Mouse (Mus musculus): Measurements from ENCODE around the gene Mmp24.
"Not testable (repeated sequence)": the region's sequence is repeated elsewhere in the genome, so short reads cannot be mapped to it uniquely, and the experiment has no call there.

Gene Mmp24

DNA sequence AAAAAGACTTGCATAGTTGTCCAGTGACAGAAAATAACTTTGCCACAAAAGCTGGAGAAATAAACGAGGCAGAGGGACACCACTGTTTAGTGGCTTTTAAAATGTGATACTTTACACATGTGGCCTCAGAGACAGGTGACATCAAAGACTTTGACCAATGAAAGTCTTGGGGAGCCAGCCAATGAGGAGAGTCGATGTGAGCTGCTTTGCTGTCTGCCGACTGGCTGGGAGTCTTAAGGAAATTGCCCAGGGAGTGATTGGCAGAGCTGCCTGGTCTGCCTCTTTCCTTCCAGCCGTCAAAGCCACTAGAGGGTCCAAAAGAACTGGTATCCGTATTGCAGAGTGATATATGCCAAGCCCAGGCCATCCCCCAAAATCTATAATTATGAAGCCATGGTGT, 39.7 kb downstream of the Mmp24 start:
- no peak for DNase-seq (ENCODE audit: low read depth, low spot score)

DNA sequence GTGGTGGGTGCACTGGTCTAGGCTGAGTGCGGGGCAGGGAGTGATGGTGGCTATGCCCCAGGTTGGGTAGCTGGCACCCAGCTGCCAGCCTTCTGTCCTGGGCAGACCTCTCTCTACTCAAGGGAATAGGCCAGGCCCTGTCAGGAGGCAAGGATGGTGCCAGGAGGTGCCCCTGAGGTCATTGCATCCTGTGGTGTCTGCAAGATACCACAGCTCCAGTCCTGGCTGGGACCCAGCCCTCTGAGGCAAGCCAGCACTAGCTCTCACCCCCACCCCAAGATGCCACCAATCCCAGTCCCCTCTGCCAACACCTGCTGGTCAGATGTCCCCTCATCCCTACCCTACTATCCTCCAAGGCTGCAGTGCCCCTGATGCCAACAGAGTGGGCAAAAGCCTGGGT, 41.0 kb downstream of the Mmp24 start:
- no peak for DNase-seq (ENCODE audit: low read depth, low spot score)

DNA sequence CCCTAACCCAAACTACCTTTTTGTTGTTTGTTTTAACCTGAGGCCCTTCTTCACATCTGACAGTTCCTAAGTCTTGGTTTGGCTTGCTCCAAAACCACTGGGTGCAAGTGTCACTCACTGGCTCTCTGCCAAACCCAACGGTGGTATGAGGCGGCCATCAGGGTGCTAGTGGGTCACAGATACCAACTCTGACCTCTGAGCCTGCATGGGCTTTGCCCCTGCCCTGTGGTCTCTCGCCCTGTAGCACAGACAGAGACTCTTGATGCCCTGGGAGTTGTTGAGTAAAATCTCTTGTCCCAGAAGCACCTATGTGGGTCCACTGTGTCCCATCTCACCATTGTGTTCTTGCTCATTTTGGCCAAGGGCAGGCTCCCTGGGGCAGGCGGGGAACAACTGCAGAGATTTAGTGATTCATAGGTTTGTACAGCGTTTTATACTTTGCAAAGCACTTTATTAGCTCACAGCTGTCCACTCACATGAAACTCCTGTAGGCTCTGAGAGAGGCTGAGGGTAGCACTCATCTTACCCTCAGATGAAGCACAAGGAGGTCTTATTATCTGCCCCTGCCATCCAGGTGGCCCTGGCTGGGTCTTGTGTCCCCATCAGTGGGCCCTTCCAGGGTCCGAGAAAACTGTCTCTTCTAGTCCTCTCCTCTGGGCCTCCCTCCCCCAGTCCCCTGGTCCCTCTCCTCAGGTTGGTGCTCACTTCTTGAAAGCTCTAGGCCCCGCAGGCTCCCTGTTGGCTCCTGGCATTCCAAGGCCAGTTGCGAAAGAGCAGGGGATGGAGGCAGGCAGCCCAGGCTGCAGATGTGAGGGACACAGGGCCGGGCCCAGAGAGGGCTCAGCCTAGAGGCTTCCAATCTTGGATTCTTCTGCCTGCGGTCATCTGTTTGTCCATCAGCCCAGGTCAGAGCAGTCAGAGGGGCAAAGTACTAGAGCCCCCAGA, 42.4 kb downstream of the Mmp24 start:
- DNase-seq (ENCODE audit: low read depth, low spot score) = no peak

DNA sequence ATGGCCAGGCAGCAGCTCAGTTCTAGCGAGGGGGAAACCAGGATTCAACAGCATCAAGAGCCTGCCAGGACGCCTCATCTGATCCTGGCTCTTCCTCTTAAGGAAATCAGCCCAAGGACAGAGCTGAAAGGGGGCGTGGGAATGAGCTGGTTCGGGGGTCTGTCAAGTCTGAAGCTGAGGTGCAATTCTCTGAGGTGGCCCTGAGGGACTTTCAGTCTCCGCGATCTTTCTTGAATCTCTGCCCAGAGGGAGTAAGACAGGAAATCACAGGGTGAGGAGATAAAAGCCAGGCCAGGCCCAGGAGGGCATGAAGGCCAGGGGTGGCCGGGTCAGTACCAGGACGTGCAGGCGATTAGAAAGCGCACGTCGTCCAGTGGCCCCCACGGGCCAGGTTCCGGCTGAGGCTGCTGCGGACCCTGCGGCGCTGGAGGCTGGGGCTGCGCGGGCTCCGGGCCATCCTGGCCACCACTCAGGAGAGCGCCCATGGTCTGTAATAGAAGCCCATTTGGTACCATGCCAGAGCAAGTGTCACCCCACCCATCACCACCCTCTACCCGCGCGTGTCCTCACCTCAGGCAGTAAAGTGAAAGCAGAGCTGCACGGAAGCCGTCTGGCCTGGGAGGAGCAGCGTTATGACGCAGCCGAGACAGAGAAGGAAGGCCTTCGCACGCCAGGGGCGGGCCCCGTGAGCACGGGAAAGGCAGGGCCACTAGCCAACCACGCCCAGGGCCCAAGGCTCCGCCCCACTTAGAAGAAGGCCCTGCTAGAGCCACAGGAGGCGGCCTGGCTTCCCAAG, 43.7 kb downstream of the Mmp24 start:
- peak; percentile 84 for DNase-seq (ENCODE audit: low read depth, low spot score)

DNA sequence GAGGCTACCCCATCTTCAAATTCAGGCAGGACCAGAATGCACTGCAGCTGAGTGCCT, 44.1 kb downstream of the Mmp24 start, which contains the start of gene BC029722:
Gene BC029722 (minus strand): TSS at position 35 of the 57 bp plus-strand sequence.
- no peak for DNase-seq (ENCODE audit: low read depth, low spot score)

DNA sequence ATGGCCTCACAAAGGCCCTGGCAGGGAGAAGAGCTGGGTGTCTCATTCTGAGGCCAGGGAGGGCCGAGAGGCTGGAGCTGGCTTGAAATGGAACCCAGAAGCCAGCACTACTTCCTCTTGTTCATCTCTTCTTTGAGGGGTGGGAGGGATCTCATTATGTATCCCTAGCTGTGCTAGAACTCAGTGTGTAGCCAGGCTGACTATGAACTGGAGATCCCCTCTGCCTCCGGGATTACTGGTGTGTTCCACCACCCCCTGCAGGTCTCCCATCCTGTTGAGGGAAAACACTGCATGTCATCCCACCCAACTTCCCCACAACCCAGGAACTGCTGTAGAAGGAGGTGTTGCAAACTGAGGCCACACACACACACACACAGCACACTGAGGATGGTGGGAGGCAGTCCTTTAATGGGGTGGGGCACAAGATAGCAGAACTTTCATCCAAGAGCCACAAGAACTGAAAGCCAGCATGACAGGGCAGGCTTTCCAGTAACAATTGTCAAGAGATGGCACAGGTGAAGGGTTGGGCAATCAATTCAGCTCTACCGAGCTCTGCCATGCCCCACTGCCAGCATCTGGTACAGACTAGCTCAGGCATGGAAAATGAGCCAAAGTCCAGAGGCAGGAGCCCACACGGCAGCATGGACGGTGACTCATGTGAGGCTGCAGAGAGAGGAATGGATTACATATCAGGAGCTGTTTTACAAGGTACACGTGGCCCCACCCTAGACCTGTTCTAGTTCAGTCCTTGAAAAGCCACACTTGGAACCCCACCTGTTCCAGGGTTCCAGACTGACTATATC, 44.5 kb downstream of the Mmp24 start:
- DNase-seq (ENCODE audit: low read depth, low spot score) = no peak

DNA sequence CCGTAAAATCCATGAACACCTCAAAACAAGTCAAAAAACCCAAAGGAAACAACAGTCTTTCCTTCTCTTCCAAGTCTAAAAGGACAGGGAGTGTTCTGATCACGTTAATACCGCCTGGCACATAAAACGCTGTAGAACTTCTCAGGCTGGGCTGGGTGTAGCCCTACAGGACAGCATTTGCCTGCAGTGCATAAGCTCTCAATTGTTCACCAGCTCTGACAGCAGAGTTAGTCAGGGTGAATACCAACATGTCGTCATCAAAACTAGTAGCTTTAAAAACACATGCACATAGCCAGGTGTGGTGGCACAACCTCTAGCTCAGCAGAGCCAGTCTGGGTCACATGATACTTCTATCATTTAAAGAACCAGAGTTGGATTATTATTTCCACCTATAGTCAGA, 45.6 kb downstream of the Mmp24 start:
- no peak for DNase-seq (ENCODE audit: low read depth, low spot score)

DNA sequence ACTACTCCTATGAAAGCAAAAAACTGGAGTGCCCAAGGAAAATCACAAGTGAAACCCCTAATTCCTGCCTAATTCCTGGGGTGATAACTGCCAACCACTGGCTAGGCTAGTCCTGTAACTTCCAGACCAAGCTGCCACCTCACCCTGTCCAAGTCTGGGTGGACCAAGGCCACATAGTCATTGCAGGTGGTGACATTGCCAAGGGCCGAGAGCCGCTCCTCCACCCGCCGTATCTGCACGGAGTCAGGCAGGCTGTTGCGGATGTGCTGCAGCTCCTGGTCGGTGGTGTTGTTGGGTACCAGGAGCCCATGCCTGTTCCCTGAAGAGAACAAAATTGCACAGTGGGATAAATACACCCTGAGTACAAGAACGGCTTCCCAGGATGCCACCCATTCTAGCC, 48.6 kb downstream of the Mmp24 start:
- DNase-seq (ENCODE audit: low read depth, low spot score) = no peak

DNA sequence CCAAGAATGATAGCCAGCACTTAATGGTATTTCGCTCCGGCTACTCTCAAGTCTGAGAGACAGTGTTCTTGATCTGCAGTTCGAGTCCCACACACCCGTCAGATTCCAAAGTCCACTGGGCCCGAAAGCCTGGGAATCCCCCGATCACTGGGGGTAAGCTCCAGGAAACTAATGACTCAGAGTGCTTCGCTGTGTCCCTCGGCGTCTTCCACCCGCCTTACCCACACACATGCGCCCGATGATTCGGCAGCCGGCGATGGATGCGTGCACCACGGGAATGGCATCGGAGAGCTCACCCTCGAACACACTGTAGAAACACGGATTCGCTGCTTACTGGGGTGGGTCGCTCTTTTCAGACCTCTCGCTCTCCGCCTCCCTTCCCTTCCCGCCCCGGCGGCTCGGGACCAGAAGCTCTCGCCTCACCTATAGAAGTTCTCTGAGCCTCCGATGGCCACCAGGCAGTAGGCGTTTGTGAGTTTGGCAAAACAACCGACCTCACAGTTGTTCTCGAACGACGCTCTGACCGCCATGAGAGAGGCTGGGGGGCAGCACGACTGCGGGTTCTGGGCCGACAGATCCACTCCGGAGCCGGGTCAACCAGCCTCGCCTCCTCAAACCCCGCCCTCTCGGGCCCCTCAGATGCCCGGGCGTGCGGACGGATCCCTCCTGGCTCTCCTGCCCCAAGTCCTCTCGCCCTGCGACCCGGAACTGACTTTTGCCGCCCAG, 50.9 kb downstream of the Mmp24 start:
- no peak for DNase-seq (ENCODE audit: low read depth, low spot score)

DNA sequence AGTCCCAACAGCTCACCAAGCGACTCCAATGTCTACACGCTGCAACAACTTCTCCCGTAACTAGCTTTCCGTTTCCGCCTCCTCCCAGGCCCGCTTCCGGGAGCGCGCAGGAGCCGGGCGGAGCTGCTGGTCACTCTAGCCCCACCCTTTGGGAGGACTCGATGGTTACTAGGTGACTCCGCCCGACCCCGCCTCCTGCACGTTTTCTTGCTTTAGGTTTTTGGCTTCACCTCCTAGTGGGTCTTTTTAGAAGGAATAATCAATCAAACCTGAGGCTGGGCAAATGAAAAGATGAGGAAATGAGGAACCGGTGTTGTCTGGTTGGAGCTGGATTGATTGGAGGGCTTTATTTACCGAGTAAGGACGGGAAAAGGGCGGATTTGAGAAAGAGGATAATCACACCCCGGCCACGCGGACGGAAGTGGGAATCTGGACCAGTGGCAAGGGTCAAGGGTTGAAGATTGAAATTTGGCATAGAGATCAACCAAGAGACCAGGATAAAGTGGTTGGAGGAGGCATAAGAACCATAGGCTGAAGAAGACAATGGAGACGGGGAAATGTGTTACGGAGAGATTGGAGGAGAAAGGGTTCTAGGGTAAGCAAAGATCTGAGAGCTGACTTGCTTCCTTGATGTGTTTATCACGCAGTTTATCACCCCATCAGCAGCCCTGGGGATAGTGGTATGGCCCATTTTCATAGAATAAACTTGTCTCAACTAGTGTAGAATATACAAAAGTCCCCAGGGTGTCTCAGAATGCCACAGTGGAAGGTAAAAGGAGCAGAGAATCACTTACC, 51.7 kb downstream of the Mmp24 start, which contains the start of gene Eif6:
Gene Eif6 (minus strand): TSS at position 296 of the 795 bp plus-strand sequence.
- DNase-seq (ENCODE audit: low read depth, low spot score) = peak; percentile 76

DNA sequence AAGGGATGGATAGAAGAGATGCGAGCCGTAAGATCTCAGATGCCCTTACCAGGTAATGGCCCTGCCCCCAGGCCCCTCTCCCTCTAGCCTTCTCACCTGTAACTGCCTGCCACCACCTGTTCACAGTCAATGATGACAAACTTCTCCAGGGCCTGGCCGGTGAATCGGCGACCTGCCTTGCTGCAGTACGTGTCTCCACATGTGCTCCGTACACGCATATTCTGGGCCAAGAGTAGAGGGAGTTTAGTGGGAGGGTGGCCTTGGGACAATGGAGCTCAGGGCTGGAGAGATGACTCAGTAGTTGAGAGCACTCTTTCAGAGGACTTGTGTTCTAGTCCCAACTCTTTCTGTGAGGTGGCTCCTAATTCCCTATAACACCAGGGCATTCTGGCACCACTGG, 55.7 kb downstream of the Mmp24 start:
- no peak for DNase-seq (ENCODE audit: low read depth, low spot score)

DNA sequence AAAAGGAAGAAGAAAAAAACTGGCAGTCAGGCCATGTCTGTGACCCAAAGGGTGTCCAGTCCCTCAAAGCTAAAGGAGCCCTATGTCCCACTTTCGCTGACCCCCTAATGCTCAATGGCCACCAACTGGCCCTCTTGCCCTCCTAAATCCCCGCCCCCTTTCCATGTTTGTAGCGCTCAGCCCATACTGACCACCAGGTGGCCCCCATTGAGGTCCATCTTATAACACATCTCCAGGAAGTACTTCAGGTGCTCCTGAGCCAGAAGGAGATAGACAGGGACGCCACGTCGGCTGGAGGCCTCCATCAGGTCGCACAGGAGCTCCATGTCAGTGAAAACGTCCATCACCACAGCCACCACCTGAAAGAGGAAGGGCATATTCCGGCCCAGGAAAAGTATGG, 56.2 kb downstream of the Mmp24 start:
- no peak for DNase-seq (ENCODE audit: low read depth, low spot score)

DNA sequence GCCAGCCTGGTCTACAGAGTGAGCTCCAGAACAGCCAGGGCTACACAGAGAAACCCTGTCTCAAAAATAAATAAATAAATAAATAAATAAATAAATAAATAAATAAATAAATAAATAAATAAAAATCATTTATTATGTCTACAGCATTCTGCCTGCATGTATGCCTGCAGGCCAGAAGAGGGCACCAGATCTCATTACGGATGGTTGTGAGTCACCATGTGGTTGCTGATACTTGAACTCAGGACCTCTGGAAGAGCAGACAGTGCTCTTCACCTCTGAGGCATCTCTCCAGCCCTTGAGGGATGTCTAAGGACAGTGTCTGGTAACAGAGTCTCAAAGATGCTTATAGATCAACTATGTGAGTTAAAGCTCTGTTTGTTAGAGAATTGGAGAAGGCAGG, 56.9 kb downstream of the Mmp24 start:
- not testable (repeated sequence) for DNase-seq (ENCODE audit: low read depth, low spot score)

DNA sequence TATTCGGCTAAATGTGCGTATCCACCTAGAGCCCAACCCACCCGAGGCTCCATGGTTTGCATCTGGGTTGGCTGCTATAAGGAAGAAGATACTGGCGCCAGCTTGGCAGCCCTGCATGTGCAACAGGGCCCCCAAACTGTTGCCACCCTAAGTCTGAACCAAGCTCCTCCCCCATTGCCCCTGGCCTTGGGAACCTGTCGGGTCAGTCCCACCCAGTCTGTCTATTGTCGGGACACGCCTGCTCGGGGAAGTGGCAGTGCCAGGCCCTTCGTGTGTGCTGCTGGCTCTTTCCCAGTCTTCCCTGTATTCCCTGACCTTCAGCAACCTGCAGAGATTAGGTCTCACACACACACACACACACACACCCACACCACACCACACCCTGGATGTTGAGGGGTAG, 59.6 kb downstream of the Mmp24 start, which contains the start of gene Fam83c:
Gene Fam83c (minus strand): TSS at position 123 of the 400 bp plus-strand sequence.
- DNase-seq (ENCODE audit: low read depth, low spot score) = no peak

DNA sequence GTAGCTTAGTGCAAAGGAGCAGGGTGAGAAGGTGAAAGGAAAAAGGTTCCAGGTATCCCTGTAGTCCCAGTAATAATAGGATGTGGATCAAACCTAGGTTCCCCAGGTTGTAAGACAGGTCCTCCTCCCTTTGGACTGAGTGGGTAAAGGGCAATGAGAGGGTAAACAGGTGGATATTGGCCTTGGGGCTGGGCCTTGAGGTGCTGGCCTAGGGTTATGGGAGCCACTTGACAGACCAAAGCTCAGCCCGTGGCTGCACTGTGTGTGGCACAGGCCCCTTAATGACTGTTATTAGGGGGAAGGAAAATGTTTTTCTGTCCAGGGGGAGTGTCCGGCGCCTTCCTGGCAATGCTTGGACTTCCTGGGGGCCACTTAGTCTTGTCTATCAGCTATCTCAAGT, 62.8 kb downstream of the Mmp24 start:
- DNase-seq (ENCODE audit: low read depth, low spot score) = no peak

DNA sequence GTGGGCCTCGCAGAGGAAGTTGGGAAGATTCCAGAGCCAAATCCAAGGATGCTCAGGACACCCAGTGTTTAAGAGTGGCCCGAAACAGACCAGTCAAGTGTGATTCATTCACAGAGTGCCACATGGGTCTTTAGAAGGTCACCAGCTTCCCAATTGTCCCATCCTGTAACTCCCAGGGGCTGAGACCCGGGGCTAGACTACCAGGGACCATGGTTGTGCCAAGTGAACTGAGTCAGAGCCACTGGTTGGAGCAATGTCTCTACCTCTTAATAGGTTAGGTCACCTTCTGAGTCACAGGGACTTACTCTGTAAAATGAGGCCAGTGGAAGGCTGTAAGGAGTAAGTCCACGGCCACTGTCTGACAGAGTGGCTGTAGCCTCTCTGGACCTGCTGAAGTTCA, 63.8 kb downstream of the Mmp24 start:
- DNase-seq (ENCODE audit: low read depth, low spot score) = no peak

DNA sequence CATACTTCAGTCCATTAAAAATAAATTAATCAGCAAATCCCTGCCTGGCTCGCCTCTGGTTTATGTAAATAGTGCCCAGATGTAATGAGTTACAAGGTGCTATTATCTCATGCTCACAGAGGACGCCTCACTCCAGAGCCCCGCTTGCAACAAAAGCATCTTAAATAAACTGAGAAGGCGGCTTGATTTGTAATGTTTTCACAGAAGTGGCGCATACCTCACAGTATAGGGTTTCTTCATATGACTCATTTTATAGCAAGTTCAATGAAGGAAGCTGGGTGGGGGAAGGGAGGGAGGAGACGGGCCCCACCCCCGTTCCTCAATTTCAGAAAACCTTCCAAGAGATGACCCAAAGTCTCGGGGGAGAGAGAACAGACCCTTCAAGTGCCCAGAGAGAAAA, 71.8 kb downstream of the Mmp24 start:
- DNase-seq (ENCODE audit: low read depth, low spot score) = no peak

DNA sequence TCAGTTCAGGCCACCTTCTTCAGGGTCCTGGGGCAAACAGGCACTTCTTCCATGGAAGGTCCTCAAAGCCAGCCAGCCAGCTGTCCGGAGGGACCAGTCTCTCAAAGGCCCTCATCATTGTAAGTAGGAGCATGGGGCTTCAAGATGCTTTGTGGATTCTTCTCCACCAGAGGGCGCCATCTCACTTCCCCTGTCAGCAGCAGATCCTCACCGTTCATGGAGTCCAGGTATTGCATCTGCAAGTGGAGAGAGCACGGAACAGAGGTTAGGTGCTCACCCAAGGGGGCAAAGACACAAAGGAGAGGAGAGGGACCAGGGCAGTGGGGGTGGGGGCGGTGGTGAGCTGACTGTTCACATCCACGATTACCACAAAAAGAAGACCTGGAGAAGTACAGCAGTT, 73.1 kb downstream of the Mmp24 start:
- DNase-seq (ENCODE audit: low read depth, low spot score) = peak; percentile 67

DNA sequence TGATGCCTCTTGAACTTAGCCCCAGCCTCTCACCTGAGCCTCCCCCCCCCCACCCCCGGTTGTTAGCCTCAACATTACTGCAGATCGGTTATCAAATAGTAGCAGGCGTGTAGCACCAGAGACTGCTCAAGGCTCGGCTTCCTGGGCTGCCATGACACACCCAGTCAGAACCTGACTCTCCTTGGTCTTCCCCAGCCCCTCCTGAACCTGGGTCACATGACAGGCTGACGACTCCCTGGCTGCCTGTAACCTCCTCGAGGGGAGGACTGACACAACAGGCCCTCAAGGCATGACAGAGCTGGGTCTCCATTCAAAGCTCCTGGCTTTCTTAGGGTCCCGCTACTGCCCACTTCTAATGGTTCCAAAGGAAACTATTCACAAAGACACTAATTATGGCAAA, 74.3 kb downstream of the Mmp24 start:
- no peak for DNase-seq (ENCODE audit: low read depth, low spot score)

DNA sequence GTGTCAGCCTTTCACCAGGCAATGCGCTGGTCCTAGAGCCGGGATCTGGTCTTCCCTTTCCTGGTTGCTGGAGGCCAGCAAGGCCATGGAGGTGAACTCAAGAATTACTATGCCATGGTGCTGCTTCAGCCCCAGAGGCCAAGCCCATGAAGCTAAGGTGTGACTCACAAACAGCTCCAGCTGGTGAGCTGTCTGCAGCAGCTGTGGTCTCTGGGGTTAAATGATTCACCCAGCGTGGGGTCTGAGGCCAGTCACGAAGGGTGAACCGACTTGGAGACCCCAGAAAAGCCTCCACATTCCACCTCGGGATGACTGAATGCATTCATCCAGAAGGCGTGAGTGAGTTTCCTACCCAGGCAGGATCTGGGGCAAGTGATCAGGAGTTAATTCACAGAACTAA, 75.0 kb downstream of the Mmp24 start:
- no peak for DNase-seq (ENCODE audit: low read depth, low spot score)

DNA sequence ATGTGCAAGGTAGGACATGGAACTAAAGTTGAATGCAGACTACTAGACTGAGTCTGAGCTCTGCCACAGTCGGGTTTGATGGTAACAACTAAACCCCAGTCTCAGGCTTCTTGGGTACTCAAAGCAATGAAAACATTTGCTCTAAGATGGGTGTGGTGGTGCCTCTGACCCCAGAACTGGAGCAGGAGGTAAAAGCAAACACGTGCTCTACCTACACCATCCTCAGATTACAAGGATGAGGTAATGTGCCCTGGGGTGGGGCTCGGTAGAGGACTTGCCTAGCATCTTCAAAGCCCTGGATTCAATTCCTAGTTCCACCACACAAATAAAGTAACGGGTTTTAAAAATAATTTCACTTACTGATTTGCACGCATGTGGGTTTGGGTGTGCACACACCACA, 77.4 kb downstream of the Mmp24 start:
- no peak for DNase-seq (ENCODE audit: low read depth, low spot score)

Data from c-Kit-negative CD71-positive TER-119-positive erythroid progenitor cells, embryonic 14.5 days (primary cell).